Mouse (Mus musculus) skeletal muscle tissue, postnatal 0 days (tissue): ENCODE results near the gene Slc35b3. TPM values are rescaled to one million over a fixed set of nuclear protein-coding genes. Genes with fewer than 3 reads are reported as not detected.

Experiments used
- polyA plus RNA-seq: library from polyadenylated mRNA; unstranded; fragments of >200 nt; fragmentation: Nextera tagmentation; extraction: Ambion mirVana; gene quantifications from 2 replicates; pipeline ENCODE4 v1.2.1, GENCODE M21; 2015

Slc35b3 gene
- 12.7 and 13.3 TPM in 2 replicates for polyA plus RNA-seq

DNA sequence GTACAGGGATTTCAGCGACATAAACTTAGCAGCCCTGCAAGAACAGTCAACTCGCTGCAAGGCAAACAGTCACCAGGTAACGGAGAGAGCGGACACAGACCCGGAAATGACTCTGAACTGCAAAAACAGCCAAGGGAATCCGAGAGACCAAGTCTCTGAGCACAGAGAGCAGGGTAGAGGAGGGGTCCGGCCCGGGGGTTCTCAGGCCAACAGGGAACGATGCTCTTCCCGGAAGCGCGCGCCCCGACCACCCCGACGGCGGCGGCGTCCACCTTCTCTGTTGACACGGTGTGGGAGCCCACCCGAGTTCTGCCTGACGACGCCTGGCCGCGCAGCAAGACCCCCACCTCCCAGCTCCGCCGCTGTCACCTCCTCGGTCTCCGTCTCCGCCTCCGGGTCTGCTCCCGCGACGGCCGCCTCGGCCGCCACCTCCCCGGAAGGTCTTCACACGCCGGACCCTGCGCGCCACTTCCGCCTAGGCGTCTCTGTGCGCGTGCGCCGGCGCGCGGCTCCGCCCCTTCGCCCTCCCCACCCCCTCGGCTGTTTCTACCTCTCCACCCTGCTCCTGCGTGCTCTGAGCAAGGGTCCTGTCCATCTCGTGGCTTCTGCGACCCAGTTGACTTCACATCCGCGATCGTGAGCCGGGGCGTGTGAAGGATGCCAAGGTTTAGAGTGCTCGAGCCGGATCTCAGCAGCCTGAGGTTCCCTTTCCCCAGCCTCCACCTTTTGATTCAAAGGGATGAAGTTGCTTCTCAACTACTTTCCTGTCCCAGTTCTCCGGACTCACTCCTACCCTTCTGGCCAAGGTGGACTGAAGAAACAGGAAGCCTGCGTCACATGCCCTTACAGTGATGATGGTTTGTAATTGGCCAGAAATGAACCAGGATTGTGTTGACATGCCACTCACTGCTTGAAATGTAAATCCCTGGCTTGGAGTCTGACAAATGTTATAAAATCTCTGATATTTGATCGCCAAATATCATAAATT is at the start of gene Slc35b3:
Slc35b3 (minus strand) TSS at position 813 of the 988 bp plus-strand sequence.

